Mouse (Mus musculus) ES-E14 (cell line): ENCODE results near the gene Pibf1.

Source experiments
- CHD2 ChIP-seq: IDR thresholded peaks from 2 replicates; pipeline ENCODE4 v1.6.1; 2014; ENCODE audit warnings: mild to moderate bottlenecking, low read depth, low read length, inconsistent platforms
- HCFC1 ChIP-seq: IDR thresholded peaks from 2 replicates; pipeline ENCODE4 v1.6.1; 2012; ENCODE audit warnings: low read length, inconsistent platforms, borderline replicate concordance; ENCODE audit not compliant: insufficient read depth
- MAFK ChIP-seq: IDR thresholded peaks from 2 replicates; pipeline ENCODE4 v1.6.1; 2014; ENCODE audit warnings: mild to moderate bottlenecking, low read depth, low read length, inconsistent platforms; ENCODE audit not compliant: insufficient read depth
- ZC3H11A ChIP-seq: IDR thresholded peaks from 2 replicates; pipeline ENCODE4 v1.6.1; 2012; ENCODE audit warnings: low read depth, mild to moderate bottlenecking, inconsistent platforms, low read length, borderline replicate concordance
- ZNF384 ChIP-seq: IDR thresholded peaks from 2 replicates; pipeline ENCODE4 v1.6.1; 2012; ENCODE audit warnings: low read depth, low read length, inconsistent platforms

GRCm38 (mm10) chr14:99240563-99240962 lies 141.3 kb downstream of the Pibf1 start:
- no peak for TF ChIP-seq ZC3H11A
- TF ChIP-seq HCFC1 = no peak
- TF ChIP-seq ZNF384 = no peak
- TF ChIP-seq MAFK = no peak
- TF ChIP-seq CHD2 = no peak
